Mouse (Mus musculus) spleen, adult 2 months (tissue): Measurements from ENCODE around the gene Ppp6r2.

Experiments used
- CTCF ChIP-seq: fragments of 200-500 bp; IDR thresholded peaks from 2 replicates; pipeline ENCODE4 v1.5.1; 2011; ENCODE audit warnings: mild to moderate bottlenecking, inconsistent platforms; ENCODE audit not compliant: insufficient read depth, insufficient read length, insufficient replicate concordance; ENCODE audit errors: extremely low read depth
- POLR2A ChIP-seq: fragments of 200-500 bp; IDR thresholded peaks from 2 replicates; pipeline ENCODE4 v1.6.1; 2011; ENCODE audit warnings: low read depth, low read length, inconsistent platforms

- no peak for TF ChIP-seq POLR2A
- TF ChIP-seq CTCF, result no peak
Observed at GRCm38 (mm10) chr15:89258997-89259396, 47.6 kb downstream of the Ppp6r2 start.
